Mouse (Mus musculus) lung, adult 2 months (tissue): ENCODE measurements at regions not wholly inside any gene's neighbourhood (a gene's known extent, or its start where the extent isn't known, plus 50 kb on each side); places are given as distances from the start of the nearest gene placed in this dataset.

ENCODE experiments used
- CTCF ChIP-seq: fragments of 200-500 bp; IDR thresholded peaks from 2 replicates; pipeline ENCODE4 v1.5.1; 2011; ENCODE audit warnings: mild to moderate bottlenecking, low read length, control low read depth; ENCODE audit not compliant: insufficient read depth
- POLR2A ChIP-seq: fragments of 200-500 bp; IDR thresholded peaks from 2 replicates; pipeline ENCODE4 v1.6.1; 2011; ENCODE audit warnings: low read depth, mild to moderate bottlenecking, control low read depth, low read length, borderline replicate concordance; ENCODE audit errors: extremely low read depth

DNA sequence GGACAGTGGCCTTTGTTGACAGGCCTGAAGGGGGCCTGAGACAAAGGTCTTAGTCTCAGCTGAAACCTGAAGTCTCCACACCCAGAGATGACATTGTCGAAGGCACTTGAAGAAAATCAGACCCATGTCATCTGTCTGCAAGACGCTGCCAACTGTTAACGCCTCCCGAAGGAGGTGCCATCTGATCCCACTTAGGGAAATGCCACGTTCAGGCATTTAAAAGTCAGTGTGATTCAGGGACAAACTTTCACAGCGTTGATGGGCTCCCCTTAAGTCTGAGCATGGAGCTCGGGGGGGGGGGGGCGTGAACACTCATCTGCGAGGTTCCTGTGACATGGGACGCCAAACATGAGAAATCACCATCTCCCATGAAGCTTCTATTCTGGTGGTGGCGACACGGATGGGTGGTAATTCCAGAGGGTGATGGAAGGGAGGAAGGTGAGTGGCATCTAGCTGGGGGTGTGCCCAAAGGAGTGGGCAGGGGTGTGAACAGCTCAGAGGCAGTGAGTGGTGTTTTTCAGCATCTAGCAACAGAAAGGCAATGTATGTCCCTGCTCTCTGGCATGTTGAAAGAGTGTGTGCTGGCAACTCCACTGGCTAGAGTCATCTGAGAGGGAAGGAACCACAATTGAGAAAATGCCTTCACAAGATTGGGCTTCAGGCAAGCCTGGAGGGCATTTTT lies 102.9 kb downstream of the Matn1 start:
- TF ChIP-seq CTCF (no peak), POLR2A (no peak)
